In the genomic region with DNA sequence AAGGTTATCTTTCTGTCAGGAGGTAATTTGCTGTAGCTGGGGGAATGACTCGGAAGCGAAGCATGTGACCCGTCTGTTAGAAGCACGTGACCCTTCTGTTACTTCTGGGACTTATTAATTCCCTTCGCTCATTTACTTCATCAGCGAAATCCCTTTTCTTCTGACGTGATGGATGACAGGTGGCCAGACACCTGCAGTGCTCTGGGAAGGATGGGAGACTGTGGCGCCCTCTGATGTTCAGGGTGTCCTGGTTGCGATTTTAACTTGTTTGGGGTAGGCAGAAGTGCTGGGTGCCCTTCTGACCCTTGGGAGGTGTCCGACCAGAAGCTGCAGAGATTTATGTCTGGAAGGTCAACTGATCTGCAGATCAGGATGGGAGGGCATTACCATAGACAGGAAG, we compare ENCODE assay signal across 15 mouse cellular contexts.
DNase-seq lines count a peak whose midpoint lies in the region; ATAC-seq and TF ChIP-seq lines count a peak whose summit lies in the region.
"Had no signal": no experiment of that assay in that cellular context is flagged by ENCODE, and none has a peak within 500 bp of the region (broad histone marks: within the 10 kb centered on the region; RNA-seq: fewer than 3 reads in every experiment).

No protein-coding gene starts in this region.

- 68% methylated on average over 10 of the region's 10 CpGs for WGBS in midbrain, postnatal 0 days
- 66% methylated on average over 10 of the region's 10 CpGs for WGBS in midbrain, embryonic 14.5 days

- H3K4me1 ChIP-seq in midbrain, postnatal 0 days (ENCODE audit: insufficient read depth, low read length) = peaks cover 4% of the 10 kb centered on the region; the same call in 1 of the 2 replicates
- H3K4me1 ChIP-seq in midbrain, embryonic 14.5 days (ENCODE audit: control insufficient read depth, insufficient read depth, low read length) = peaks cover 24% of the 10 kb centered on the region; the same call in 1 of the 2 replicates

- intact Hi-C loops in heart, postnatal 25 days (cut with DNase I) = no loop called here

- ATAC-seq in cerebellum, adult (ENCODE audit: insufficient number of reproducible peaks, low FRiP score, low TSS enrichment) = no peak
- ATAC-seq in midbrain, postnatal 0 days (ENCODE audit: low FRiP score) = no peak
- ATAC-seq in midbrain, embryonic 14.5 days (ENCODE audit: low FRiP score, low TSS enrichment) = no peak

- H3K9ac ChIP-seq in midbrain, postnatal 0 days (replicated peaks; ENCODE audit: low read length, poor library complexity, severe bottlenecking) = no peak overlapping the region
- H3K9ac ChIP-seq in midbrain, embryonic 14.5 days (replicated peaks; ENCODE audit: low read length) = no peak overlapping the region
- H3K9ac ChIP-seq: forebrain, embryonic 12.5 days; hindbrain, embryonic 15.5 days had no signal

- TF ChIP-seq CTCF in midbrain, postnatal 0 days (IDR thresholded peaks at IDR 0.05) = no peak

- no peaks in the 10 kb centered on the region for H3K9me3 ChIP-seq in midbrain, postnatal 0 days (ENCODE audit: low read length)
- no peaks in the 10 kb centered on the region for H3K9me3 ChIP-seq in midbrain, embryonic 14.5 days (ENCODE audit: control insufficient read depth, low read length)
- H3K9me3 ChIP-seq: forebrain, embryonic 12.5 days; hindbrain, embryonic 15.5 days had no signal

- H3K4me2 ChIP-seq in midbrain, postnatal 0 days (ENCODE audit: low read depth, low read length, poor library complexity, severe bottlenecking) = no peak overlapping the region
- no peak overlapping the region for H3K4me2 ChIP-seq in midbrain, embryonic 14.5 days (ENCODE audit: low read length)
- H3K4me2 ChIP-seq: forebrain, embryonic 12.5 days; hindbrain, embryonic 15.5 days had no signal

- H3K27me3 ChIP-seq in midbrain, postnatal 0 days (ENCODE audit: insufficient read depth, low read length) = no peaks in the 10 kb centered on the region
- no peaks in the 10 kb centered on the region for H3K27me3 ChIP-seq in midbrain, embryonic 14.5 days (ENCODE audit: control insufficient read depth, insufficient read depth, low read length)
- H3K27me3 ChIP-seq: forebrain, embryonic 12.5 days; hindbrain, embryonic 15.5 days had no signal

- DNase-seq in cerebellum, adult 18-20 months = peak; percentile 48 to 50
- DNase-seq in midbrain, postnatal 0 days (ENCODE audit: low spot score) = peak; percentile 12
- no peak for DNase-seq in midbrain, embryonic 14.5 days
- peak; percentile 18 for DNase-seq in embryo, embryonic 9.5 days (ENCODE audit: extremely low spot score)
- no peak for DNase-seq in spleen, adult 12 weeks (ENCODE audit: low spot score)
- DNase-seq in adrenal gland, adult 8-10 months = no peak
- no peak for DNase-seq in heart, postnatal 25 days (ENCODE audit: low spot score)
- DNase-seq: adrenal gland, postnatal 14 days; gastrocnemius, postnatal 25 days; kidney, adult 18-20 months; kidney, postnatal 14 days; lung, postnatal 14 days had no signal

- no peaks in the 10 kb centered on the region for H3K36me3 ChIP-seq in midbrain, postnatal 0 days (ENCODE audit: insufficient read depth, low read length)
- no peaks in the 10 kb centered on the region for H3K36me3 ChIP-seq in midbrain, embryonic 14.5 days (ENCODE audit: control insufficient read depth, insufficient read depth, low read length)
- H3K36me3 ChIP-seq: forebrain, embryonic 12.5 days; hindbrain, embryonic 15.5 days had no signal

- no peak overlapping the region for H3K4me3 ChIP-seq in midbrain, postnatal 0 days (ENCODE audit: low read depth, low read length)
- no peak overlapping the region for H3K4me3 ChIP-seq in midbrain, embryonic 14.5 days (replicated peaks; ENCODE audit: low read depth, low read length)
- H3K4me3 ChIP-seq: forebrain, embryonic 12.5 days; hindbrain, embryonic 15.5 days had no signal

- H3K27ac ChIP-seq in midbrain, postnatal 0 days (ENCODE audit: low read depth, low read length) = no peak overlapping the region
- no peak overlapping the region for H3K27ac ChIP-seq in midbrain, embryonic 14.5 days (replicated peaks; ENCODE audit: low read depth, low read length)
- H3K27ac ChIP-seq: forebrain, embryonic 12.5 days; hindbrain, embryonic 15.5 days had no signal

Comparison
In these comparisons a context has a peak if more than half of its experiments do, and no peak if none do; other contexts are left out.
1. DNase-seq: peak in cerebellum, adult 18-20 months (2 of 2), midbrain, postnatal 0 days (single experiment) and embryo, embryonic 9.5 days (single experiment); none in midbrain, embryonic 14.5 days (single experiment), spleen, adult 12 weeks (single experiment), adrenal gland, adult 8-10 months (single experiment) and heart, postnatal 25 days (single experiment).